Mouse (Mus musculus): ENCODE data around the gene Polr3h. TPM values are rescaled to one million over a fixed set of nuclear protein-coding genes. Genes with fewer than 3 reads are reported as not detected.

The Polr3h gene
- total and polyA plus RNA-seq, 3 experiments, result 8.4 to 36.8 (median 25.0) TPM

- Histone ChIP-seq H3K9me3 (replicated peaks) (no peaks in the 10 kb centered on the region), H3K27me3 (ENCODE audit: insufficient read depth, low read length) (no peaks in the 10 kb centered on the region; the same call in 1 of the 2 replicates), H3K4me3 (ENCODE audit: low read depth, low read length) (no peak overlapping the region), H3K36me3 (replicated peaks) (peaks cover 83% of the 10 kb centered on the region), H3K4me1 (ENCODE audit: insufficient read depth, low read depth, low read length) (peaks cover 14% of the 10 kb centered on the region; the same call in 1 of the 2 replicates)
- DNase-seq (ENCODE audit: low spot score) (no peak), ATAC-seq (ENCODE audit: extremely low read depth, insufficient number of reproducible peaks, low FRiP score, poor library complexity, severe bottlenecking) (no peak)
- TF ChIP-seq GATA2 (IDR thresholded peaks at IDR 0.05; ENCODE audit: borderline replicate concordance, low read depth, low read length), result no peak
- TF ChIP-seq GATA1 (IDR thresholded peaks at IDR 0.05; ENCODE audit: borderline replicate concordance, low read length), result no peak
- TF ChIP-seq TAL1 (conservative IDR thresholded peaks at IDR 0.05; ENCODE audit: low read depth, low read length), result no peak
- no peak for TF ChIP-seq POLR2AphosphoS5 (IDR thresholded peaks at IDR 0.05; ENCODE audit: insufficient replicate concordance, low read depth, low read length)
- TF ChIP-seq CTCF (IDR thresholded peaks at IDR 0.05; ENCODE audit: low read depth, low read length), result no peak
These were observed 26.3 kb upstream of the Polr3h start for GRCm38 (mm10) chr15:81952310-81952709.

- Histone ChIP-seq H3K36me3 (replicated peaks) (peaks cover 72% of the 10 kb centered on the region), H3K9me3 (replicated peaks) (no peaks in the 10 kb centered on the region), H3K4me3 (ENCODE audit: low read depth, low read length) (no peak overlapping the region), H3K27me3 (ENCODE audit: insufficient read depth, low read length) (peaks cover 6% of the 10 kb centered on the region), H3K4me1 (ENCODE audit: insufficient read depth, low read depth, low read length) (0 out of 2 replicates have a peak, but pooled peaks cover 9% of the 10 kb centered on the region)
- TF ChIP-seq CTCF (IDR thresholded peaks at IDR 0.05; ENCODE audit: low read depth, low read length) (no peak), GATA2 (IDR thresholded peaks at IDR 0.05; ENCODE audit: borderline replicate concordance, low read depth, low read length) (no peak), GATA1 (IDR thresholded peaks at IDR 0.05; ENCODE audit: borderline replicate concordance, low read length) (no peak), POLR2AphosphoS5 (IDR thresholded peaks at IDR 0.05; ENCODE audit: insufficient replicate concordance, low read depth, low read length) (no peak), TAL1 (conservative IDR thresholded peaks at IDR 0.05; ENCODE audit: low read depth, low read length) (no peak)
- ATAC-seq (ENCODE audit: extremely low read depth, insufficient number of reproducible peaks, low FRiP score, poor library complexity, severe bottlenecking) (no peak), DNase-seq (ENCODE audit: low spot score) (no peak)
These were observed 25.1 kb upstream of the Polr3h start for GRCm38 (mm10) chr15:81951159-81951558.

DNA sequence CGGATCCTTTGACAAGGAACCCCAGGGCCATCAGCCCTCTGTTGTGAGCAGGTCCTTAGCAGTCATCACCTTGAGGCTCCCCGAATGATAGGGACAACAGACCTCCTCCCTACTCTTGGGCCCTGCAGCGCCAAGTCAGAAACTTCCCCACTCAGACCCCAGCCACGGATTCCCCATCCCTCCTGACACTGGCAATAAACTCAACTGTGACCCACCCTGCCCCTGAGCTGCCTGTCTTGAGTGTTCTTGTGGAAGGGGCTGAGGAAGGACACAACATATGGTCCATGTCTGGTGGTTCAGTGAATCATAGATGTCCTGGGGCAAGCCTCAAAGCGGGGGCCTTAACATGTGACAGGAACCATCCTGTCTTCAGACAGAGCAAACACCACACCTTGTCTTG, 24.7 kb upstream of the Polr3h start:
- ATAC-seq (ENCODE audit: extremely low read depth, insufficient number of reproducible peaks, low FRiP score, poor library complexity, severe bottlenecking), result no peak
- Histone ChIP-seq H3K4me1 (ENCODE audit: insufficient read depth, low read depth, low read length) (0 out of 2 replicates have a peak, but pooled peaks cover 9% of the 10 kb centered on the region), H3K36me3 (replicated peaks) (peaks cover 67% of the 10 kb centered on the region), H3K9me3 (replicated peaks) (no peaks in the 10 kb centered on the region), H3K4me3 (ENCODE audit: low read depth, low read length) (no peak overlapping the region), H3K27me3 (ENCODE audit: insufficient read depth, low read length) (peaks cover 9% of the 10 kb centered on the region)
- DNase-seq (ENCODE audit: low spot score), result no peak
- TF ChIP-seq GATA2 (IDR thresholded peaks at IDR 0.05; ENCODE audit: borderline replicate concordance, low read depth, low read length) (no peak), TAL1 (conservative IDR thresholded peaks at IDR 0.05; ENCODE audit: low read depth, low read length) (no peak), GATA1 (IDR thresholded peaks at IDR 0.05; ENCODE audit: borderline replicate concordance, low read length) (no peak), CTCF (IDR thresholded peaks at IDR 0.05; ENCODE audit: low read depth, low read length) (no peak), POLR2AphosphoS5 (IDR thresholded peaks at IDR 0.05; ENCODE audit: insufficient replicate concordance, low read depth, low read length) (no peak)

DNA sequence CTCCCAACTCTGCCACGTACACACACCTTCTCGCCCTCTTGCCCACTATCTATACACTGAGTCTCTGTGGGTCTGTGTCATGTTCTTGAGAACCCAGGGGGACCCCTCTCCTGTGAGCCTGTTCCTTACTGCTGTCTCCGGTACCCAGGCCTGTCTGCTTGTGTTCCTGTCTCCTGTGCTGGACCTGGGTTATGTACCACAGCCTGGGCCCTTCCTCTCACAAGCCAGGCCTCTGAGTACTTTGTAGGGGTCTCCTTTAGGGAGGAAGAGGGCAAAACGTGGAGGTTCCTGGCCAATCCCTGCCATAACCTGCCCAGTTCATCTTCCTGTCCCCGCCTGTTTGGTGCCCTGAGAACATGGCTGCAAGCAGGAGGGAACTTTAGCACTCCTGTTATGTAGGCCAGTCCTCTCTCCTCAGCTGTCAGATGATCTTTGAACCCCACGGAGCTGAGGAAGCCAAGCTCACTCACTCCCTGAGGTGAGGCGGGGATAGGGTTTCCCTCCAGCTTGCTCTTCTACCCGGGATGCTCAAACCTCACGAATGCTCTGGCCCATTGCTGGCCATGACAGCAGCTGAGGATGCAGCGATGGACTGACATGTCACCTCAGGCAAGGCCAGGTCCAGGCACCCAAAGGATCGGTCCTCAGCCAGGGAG, 23.6 kb upstream of the Polr3h start:
- Histone ChIP-seq H3K4me3 (ENCODE audit: low read depth, low read length) (no peak overlapping the region), H3K4me1 (ENCODE audit: insufficient read depth, low read depth, low read length) (0 out of 2 replicates have a peak, but pooled peaks cover 9% of the 10 kb centered on the region), H3K27me3 (ENCODE audit: insufficient read depth, low read length) (peaks cover 18% of the 10 kb centered on the region), H3K9me3 (replicated peaks) (no peaks in the 10 kb centered on the region), H3K36me3 (replicated peaks) (peaks cover 56% of the 10 kb centered on the region)
- DNase-seq (ENCODE audit: low spot score), result no peak
- no peak for ATAC-seq (ENCODE audit: extremely low read depth, insufficient number of reproducible peaks, low FRiP score, poor library complexity, severe bottlenecking)
- no peak for TF ChIP-seq TAL1 (conservative IDR thresholded peaks at IDR 0.05; ENCODE audit: low read depth, low read length)
- no peak for TF ChIP-seq POLR2AphosphoS5 (IDR thresholded peaks at IDR 0.05; ENCODE audit: insufficient replicate concordance, low read depth, low read length)
- TF ChIP-seq GATA1 (IDR thresholded peaks at IDR 0.05; ENCODE audit: borderline replicate concordance, low read length), result no peak
- no peak for TF ChIP-seq GATA2 (IDR thresholded peaks at IDR 0.05; ENCODE audit: borderline replicate concordance, low read depth, low read length)
- no peak for TF ChIP-seq CTCF (IDR thresholded peaks at IDR 0.05; ENCODE audit: low read depth, low read length)

GRCm38 (mm10) chr15:81949076-81949475, 23.0 kb upstream of the Polr3h start:
- peaks cover 51% of the 10 kb centered on the region for H3K36me3 ChIP-seq (replicated peaks)
- peaks cover 18% of the 10 kb centered on the region for H3K27me3 ChIP-seq (ENCODE audit: insufficient read depth, low read length)
- no peak for ATAC-seq (ENCODE audit: extremely low read depth, insufficient number of reproducible peaks, low FRiP score, poor library complexity, severe bottlenecking)
- H3K4me3 ChIP-seq (ENCODE audit: low read depth, low read length), result no peak overlapping the region
- DNase-seq (ENCODE audit: low spot score), result no peak
- no peaks in the 10 kb centered on the region for H3K9me3 ChIP-seq (replicated peaks)
- 0 out of 2 replicates have a peak, but pooled peaks cover 9% of the 10 kb centered on the region for H3K4me1 ChIP-seq (ENCODE audit: insufficient read depth, low read depth, low read length)
- no peak for TF ChIP-seq GATA2 (IDR thresholded peaks at IDR 0.05; ENCODE audit: borderline replicate concordance, low read depth, low read length)
- no peak for TF ChIP-seq CTCF (IDR thresholded peaks at IDR 0.05; ENCODE audit: low read depth, low read length)
- TF ChIP-seq TAL1 (conservative IDR thresholded peaks at IDR 0.05; ENCODE audit: low read depth, low read length), result no peak
- no peak for TF ChIP-seq GATA1 (IDR thresholded peaks at IDR 0.05; ENCODE audit: borderline replicate concordance, low read length)
- TF ChIP-seq POLR2AphosphoS5 (IDR thresholded peaks at IDR 0.05; ENCODE audit: insufficient replicate concordance, low read depth, low read length), result no peak; the same call in 1 of the 2 replicates

- H3K9me3 ChIP-seq (replicated peaks), result no peaks in the 10 kb centered on the region
- H3K4me1 ChIP-seq (ENCODE audit: insufficient read depth, low read depth, low read length), result peaks cover 27% of the 10 kb centered on the region
- TF ChIP-seq TAL1 (conservative IDR thresholded peaks at IDR 0.05; ENCODE audit: low read depth, low read length) (no peak), GATA2 (IDR thresholded peaks at IDR 0.05; ENCODE audit: borderline replicate concordance, low read depth, low read length) (no peak), CTCF (IDR thresholded peaks at IDR 0.05; ENCODE audit: low read depth, low read length) (no peak), POLR2AphosphoS5 (IDR thresholded peaks at IDR 0.05; ENCODE audit: insufficient replicate concordance, low read depth, low read length) (no peak), GATA1 (IDR thresholded peaks at IDR 0.05; ENCODE audit: borderline replicate concordance, low read length) (no peak)
- H3K27me3 ChIP-seq (ENCODE audit: insufficient read depth, low read length), result peaks cover 28% of the 10 kb centered on the region
- DNase-seq (ENCODE audit: low spot score) (no peak), ATAC-seq (ENCODE audit: extremely low read depth, insufficient number of reproducible peaks, low FRiP score, poor library complexity, severe bottlenecking) (no peak)
- H3K4me3 ChIP-seq (ENCODE audit: low read depth, low read length), result no peak overlapping the region
- no peaks in the 10 kb centered on the region for H3K36me3 ChIP-seq (replicated peaks)
These were observed 17.2 kb upstream of the Polr3h start for GRCm38 (mm10) chr15:81943176-81943749.
